Mouse (Mus musculus) heart, adult 2 months (tissue): ENCODE measurements around the gene Phlda2.

Source experiments
- CTCF ChIP-seq: fragments of 200-600 bp; IDR thresholded peaks from 2 replicates; pipeline ENCODE4 v1.8.1; 2022; ENCODE audit warnings: antibody characterized with exemption, mild to moderate bottlenecking, moderate library complexity
- POLR2A ChIP-seq: fragments of 200-500 bp; IDR thresholded peaks from 2 replicates; pipeline ENCODE4 v1.6.1; 2011; ENCODE audit warnings: mild to moderate bottlenecking, low read depth, low read length, control low read depth; ENCODE audit not compliant: insufficient read depth

DNA sequence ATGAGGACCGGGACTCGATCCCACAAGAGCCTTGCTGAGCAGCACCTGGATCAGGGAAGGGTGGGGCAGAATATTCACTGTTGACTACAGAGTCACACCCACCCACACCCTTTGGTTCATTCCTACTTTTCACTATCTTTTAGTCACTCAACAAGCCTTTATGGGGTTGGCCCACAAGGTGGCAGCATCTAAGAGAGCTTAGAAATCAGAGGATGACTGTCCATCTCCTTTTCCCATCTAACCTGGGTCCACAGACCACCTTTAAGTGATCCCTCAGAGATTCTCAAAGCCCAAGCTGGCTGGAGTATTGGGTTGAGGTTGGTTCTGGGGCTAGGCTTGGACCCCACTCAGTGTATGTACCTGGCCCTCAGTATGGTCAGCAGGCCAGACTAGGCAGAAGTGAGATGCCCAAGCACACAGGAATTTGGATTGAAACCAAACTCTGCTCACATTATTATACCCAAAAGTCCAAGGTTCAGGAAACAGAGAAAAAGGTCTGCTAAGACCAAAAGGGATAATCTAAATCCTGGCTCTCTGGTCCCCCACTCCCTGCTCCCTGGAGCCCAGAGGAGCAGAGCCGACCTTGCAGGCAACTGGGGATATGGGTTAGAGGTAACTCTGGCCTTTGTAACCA lies 26.1 kb downstream of the Phlda2 start:
- peak; percentile 24; the same call in 1 of the 2 replicates for TF ChIP-seq CTCF
- no peak for TF ChIP-seq POLR2A
